Mouse (Mus musculus) c-Kit-positive CD71-positive TER-119-negative erythroid progenitor cells, embryonic 14.5 days (primary cell): ENCODE measurements around the gene Prg3.

Experiments
- DNase-seq: peaks from one replicate; pipeline ENCODE4 v3.0.0-alpha.2; 2013; ENCODE audit warnings: low read depth

The Prg3 gene

GRCm38 (mm10) chr2:85038336-85038735, 50.3 kb downstream of the Prg3 start:
- peak; percentile 50 for DNase-seq
